Mouse (Mus musculus) liver, embryonic 12.5 days (tissue): ENCODE measurements around the gene Gtf2h2. TPM values are rescaled to one million over a fixed set of nuclear protein-coding genes. Genes with fewer than 3 reads are reported as not detected.

ENCODE experiments used
- ATAC-seq: fragments of 200-750 bp; cut with Nextera tagmentation; 2 replicates; pipeline ENCODE4 v1.8.0; 2017; ENCODE audit warnings: moderate number of reproducible peaks, mild to moderate bottlenecking, moderate library complexity
- H3K27ac ChIP-seq: fragments of 300-500 bp; sonication (generic); 2 replicates; pipeline ENCODE4 v1.5.1; 2016; ENCODE audit warnings: mild to moderate bottlenecking
- H3K27me3 ChIP-seq: fragments of 300-500 bp; sonication (generic); replicated peaks from 2 replicates; pipeline ENCODE4 v1.6.1; 2016; ENCODE audit warnings: mild to moderate bottlenecking, moderate library complexity
- H3K36me3 ChIP-seq: fragments of 300-500 bp; sonication (generic); 2 replicates; pipeline ENCODE4 v1.6.1; 2016; ENCODE audit warnings: mild to moderate bottlenecking, moderate library complexity
- H3K4me1 ChIP-seq: fragments of 300-500 bp; sonication (generic); 2 replicates; pipeline ENCODE4 v1.6.1; 2016
- H3K4me2 ChIP-seq: fragments of 300-500 bp; sonication (generic); 2 replicates; pipeline ENCODE4 v1.6.1; 2016; ENCODE audit warnings: mild to moderate bottlenecking, moderate library complexity
- H3K4me3 ChIP-seq: fragments of 300-500 bp; sonication (generic); 2 replicates; pipeline ENCODE4 v1.5.1; 2016; ENCODE audit warnings: mild to moderate bottlenecking, moderate library complexity
- H3K9ac ChIP-seq: fragments of 300-500 bp; sonication (generic); 2 replicates; pipeline ENCODE4 v1.6.1; 2016; ENCODE audit warnings: mild to moderate bottlenecking, moderate library complexity
- H3K9me3 ChIP-seq: fragments of 300-500 bp; sonication (generic); replicated peaks from 2 replicates; pipeline ENCODE4 v1.6.1; 2016; ENCODE audit warnings: mild to moderate bottlenecking, moderate library complexity
- WGBS: fragments of 180-500 bp; shearing (Covaris S2); methylation state at CpG from one replicate; pipeline ENCODE4 v1.1.7; 2016; ENCODE audit not compliant: insufficient replicate concordance; 5-methylcytosine and 5-hydroxymethylcytosine counted together
- polyA plus RNA-seq: library from polyadenylated mRNA; unstranded; fragments of >200 nt; fragmentation: Nextera tagmentation; extraction: Ambion mirVana; gene quantifications from 2 replicates; pipeline ENCODE4 v1.2.1, GENCODE M21; 2016

Gene Gtf2h2
- 46.6 and 52.2 TPM in 2 replicates for polyA plus RNA-seq

DNA sequence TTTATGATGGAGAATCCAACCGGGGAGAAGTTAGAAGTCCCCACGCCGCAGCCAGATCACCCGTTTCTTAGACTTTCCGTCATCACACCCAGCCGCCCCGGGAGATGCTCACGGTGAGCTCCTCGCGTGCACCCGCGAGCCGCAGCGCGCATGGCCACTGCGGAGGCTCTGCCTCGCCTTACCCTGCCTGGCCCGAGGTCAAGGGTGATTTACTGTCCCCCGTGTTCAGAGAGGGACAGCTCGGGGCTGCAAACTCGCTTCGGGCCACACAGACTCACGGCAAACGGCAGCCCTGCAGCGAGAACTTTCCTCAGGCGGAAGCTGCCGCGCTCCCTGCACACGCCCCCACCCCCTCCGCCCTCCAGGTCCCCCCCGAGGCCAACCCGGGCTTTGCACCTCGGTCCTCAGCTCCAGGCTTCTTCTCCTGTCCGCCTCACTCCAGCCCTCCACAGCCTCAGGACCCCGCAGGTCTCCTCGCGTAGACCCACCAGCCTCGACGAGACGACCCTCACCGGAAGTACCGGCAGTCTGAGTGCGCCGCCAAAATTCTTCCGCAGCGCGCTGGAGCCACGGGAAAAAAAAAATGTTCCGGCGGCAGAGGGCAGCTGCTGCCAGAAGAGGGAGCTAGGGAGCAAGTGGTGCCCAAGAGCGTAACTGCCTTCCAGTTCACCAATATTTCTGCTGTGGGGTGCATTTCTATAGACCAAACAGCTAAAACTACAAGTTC lies at the start of gene Gtf2h2:
Gene Gtf2h2 (minus strand): TSS at position 519 of the 727 bp plus-strand sequence.
- H3K4me3 ChIP-seq: peak within 1 kb of the TSS; percentile 95
- peak within 1 kb of the TSS; percentile 79 for H3K4me2 ChIP-seq
- peaks cover 23% of the 10 kb centered on the region for H3K36me3 ChIP-seq
- 3% methylated on average over 51 of the region's 51 CpGs for WGBS
- peak; percentile 81 for ATAC-seq
- H3K9me3 ChIP-seq: no peaks in the 10 kb centered on the region
- H3K4me1 ChIP-seq: peaks cover 24% of the 10 kb centered on the region
- no peaks in the 10 kb centered on the region for H3K27me3 ChIP-seq
- H3K27ac ChIP-seq: peak within 1 kb of the TSS; percentile 83
- peak within 1 kb of the TSS; percentile 86 for H3K9ac ChIP-seq

DNA sequence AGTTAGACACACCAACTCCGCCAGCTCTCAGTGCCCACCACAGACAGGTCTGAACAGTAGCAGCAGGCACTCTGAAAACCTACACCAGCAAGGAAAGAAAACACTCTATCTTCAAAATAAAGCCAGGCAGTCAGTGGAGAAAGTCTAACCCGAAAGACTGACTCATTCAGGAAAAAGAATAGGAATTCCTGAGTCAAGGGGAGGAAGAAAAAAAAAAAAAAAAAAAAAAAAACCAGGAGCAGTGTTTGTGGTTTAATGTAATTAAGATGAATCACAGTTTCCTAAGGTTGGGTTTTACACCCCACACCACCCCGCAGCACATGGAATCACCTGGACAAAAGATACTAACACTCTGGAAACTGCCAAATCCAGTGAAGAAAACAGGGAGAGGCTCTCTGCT lies 43.8 kb upstream of the Gtf2h2 start:
- Histone ChIP-seq H3K9me3 (no peaks in the 10 kb centered on the region), H3K4me3 (no peak overlapping the region), H3K27me3 (no peaks in the 10 kb centered on the region; the same call in 1 of the 2 replicates), H3K27ac (no peak overlapping the region), H3K4me1 (no peaks in the 10 kb centered on the region), H3K4me2 (no peak overlapping the region), H3K9ac (no peak overlapping the region), H3K36me3 (no peaks in the 10 kb centered on the region)
- ATAC-seq: no peak
- 51% methylated on average over 3 of the region's 3 CpGs for WGBS

DNA sequence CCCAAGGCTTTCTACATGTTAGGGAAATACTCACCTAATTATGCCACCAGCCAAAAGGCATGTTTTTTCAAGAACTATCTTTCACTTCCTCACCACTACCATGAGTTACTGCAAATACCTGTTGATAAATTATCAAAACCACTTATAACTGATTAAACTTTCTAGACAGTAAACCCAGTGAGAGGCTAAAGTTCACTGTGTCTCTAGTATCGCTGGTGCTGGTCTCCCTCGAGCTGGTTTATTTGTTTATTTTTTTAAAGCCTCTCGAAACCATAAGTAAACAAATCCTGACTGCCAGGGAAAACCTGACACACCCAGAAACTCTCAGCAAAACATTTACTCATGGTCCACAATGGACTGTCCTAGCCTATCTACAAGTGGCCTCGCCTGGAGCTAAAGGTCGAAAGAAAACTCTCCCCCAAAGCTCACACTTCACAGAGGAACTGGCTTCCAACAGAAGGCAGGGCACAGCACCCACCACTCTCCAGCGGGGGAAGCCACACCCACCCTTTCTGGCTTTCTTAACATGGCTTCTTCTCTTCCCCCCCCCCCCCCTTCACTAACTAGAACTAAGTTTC lies 40.5 kb upstream of the Gtf2h2 start:
- no peak overlapping the region for H3K9ac ChIP-seq
- H3K4me2 ChIP-seq: 0 out of 2 replicates have a peak overlapping the region, but pooled peaks have one; percentile 10
- H3K4me3 ChIP-seq: no peak overlapping the region
- no peaks in the 10 kb centered on the region for H3K4me1 ChIP-seq
- WGBS: 43% methylated on average over 6 of the region's 6 CpGs
- 0 out of 2 replicates have a peak, but pooled peaks cover 4% of the 10 kb centered on the region for H3K9me3 ChIP-seq
- peak overlapping the region; percentile 58; the same call in 1 of the 2 replicates for H3K27ac ChIP-seq
- peak; percentile 75 for ATAC-seq
- no peaks in the 10 kb centered on the region; the same call in 1 of the 2 replicates for H3K27me3 ChIP-seq
- 0 out of 2 replicates have a peak, but pooled peaks cover 3% of the 10 kb centered on the region for H3K36me3 ChIP-seq

DNA sequence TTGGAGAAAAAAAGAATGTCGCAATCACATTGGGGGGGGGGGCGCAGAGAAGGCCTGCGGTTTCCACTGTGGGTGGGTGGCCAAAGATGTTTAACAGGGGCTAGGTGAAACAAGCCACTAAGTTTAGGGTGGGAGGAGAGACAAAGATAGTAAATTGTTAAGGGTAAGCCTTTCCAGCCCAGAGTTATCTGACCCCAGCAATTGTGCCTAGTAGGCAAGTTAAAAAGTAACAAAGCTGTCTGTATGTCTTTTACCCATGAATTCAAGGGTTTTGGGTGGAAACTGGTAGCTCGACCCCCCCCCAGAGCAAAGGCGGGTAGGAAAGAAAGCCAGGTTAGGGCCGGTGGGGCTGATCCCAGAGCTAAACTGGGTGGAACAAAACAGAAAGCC lies 34.3 kb upstream of the Gtf2h2 start:
- no peak for ATAC-seq
- 57% methylated on average over 6 of the region's 6 CpGs for WGBS
- Histone ChIP-seq H3K27ac (peak overlapping the region; percentile 55; the same call in 1 of the 2 replicates), H3K4me2 (peak overlapping the region; percentile 30; the same call in 1 of the 2 replicates), H3K9ac (no peak overlapping the region; the same call in 1 of the 2 replicates), H3K9me3 (0 out of 2 replicates have a peak, but pooled peaks cover 4% of the 10 kb centered on the region), H3K27me3 (no peaks in the 10 kb centered on the region), H3K4me3 (no peak overlapping the region), H3K4me1 (peaks cover 7% of the 10 kb centered on the region; the same call in 1 of the 2 replicates), H3K36me3 (0 out of 2 replicates have a peak, but pooled peaks cover 3% of the 10 kb centered on the region)

DNA sequence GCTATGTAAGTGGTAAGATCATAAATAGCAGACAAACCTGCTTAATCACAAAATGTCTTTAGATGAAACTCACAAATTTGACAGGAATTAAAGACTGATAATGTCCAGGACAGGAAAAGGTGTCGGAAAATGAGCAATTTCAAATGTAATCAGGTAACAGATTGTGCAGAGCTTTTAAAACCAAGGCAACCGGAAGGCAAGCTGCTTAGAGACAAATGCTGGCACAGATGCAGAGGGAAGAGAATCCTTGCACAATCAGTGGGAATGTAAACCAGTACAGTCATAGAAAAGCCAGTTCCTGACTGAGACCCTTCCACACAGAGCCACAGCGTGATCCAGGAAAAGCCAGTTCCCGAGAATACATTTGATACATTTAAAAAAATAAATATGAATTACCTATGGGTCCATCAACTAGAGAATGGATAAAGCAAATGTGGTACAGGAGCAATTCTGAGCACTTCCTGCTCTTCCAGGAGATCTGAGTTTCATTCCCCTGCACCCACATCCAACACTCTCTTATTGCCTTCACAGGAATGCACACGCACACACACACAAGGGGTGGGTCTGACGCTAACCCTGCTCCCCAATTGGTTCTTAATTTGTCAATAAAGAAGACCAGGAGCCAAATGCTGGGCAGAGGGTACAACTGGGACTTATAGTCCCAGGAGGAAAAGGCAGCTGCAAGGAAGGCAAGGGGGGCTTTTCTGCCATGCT lies 33.7 kb upstream of the Gtf2h2 start:
- H3K27me3 ChIP-seq: no peaks in the 10 kb centered on the region
- 0 out of 2 replicates have a peak, but pooled peaks cover 4% of the 10 kb centered on the region for H3K9me3 ChIP-seq
- no peak overlapping the region for H3K9ac ChIP-seq
- H3K27ac ChIP-seq: no peak overlapping the region
- H3K4me2 ChIP-seq: no peak overlapping the region
- WGBS: 72% methylated on average over 6 of the region's 6 CpGs
- H3K4me3 ChIP-seq: no peak overlapping the region
- H3K4me1 ChIP-seq: peaks cover 7% of the 10 kb centered on the region; the same call in 1 of the 2 replicates
- 0 out of 2 replicates have a peak, but pooled peaks cover 3% of the 10 kb centered on the region for H3K36me3 ChIP-seq
- ATAC-seq: no peak

DNA sequence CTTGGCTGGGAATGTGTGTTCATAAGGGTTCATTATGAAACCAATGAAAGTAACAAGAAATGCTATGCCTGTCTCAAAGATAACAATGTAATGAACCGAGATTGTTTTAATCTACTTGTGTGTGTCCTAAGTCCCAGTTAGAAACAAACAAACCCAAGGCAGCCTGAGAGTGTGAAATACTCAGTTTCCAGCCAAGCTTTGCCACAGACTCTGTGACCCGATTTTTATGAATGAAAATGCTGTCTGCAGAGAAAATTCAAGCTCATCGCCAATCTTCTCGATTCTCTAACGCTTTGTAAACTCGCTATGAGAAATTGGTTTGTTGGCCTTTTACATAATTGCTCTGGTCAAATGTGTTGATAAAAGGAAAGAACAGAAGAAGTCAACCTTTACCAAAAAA lies 32.5 kb upstream of the Gtf2h2 start:
- ATAC-seq: no peak
- H3K4me1 ChIP-seq: peaks cover 7% of the 10 kb centered on the region; the same call in 1 of the 2 replicates
- 0 out of 2 replicates have a peak, but pooled peaks cover 3% of the 10 kb centered on the region for H3K36me3 ChIP-seq
- no peaks in the 10 kb centered on the region for H3K27me3 ChIP-seq
- no peak overlapping the region for H3K4me3 ChIP-seq
- H3K27ac ChIP-seq: no peak overlapping the region
- no peak overlapping the region for H3K9ac ChIP-seq
- 73% methylated on average over 6 of the region's 6 CpGs for WGBS
- H3K4me2 ChIP-seq: no peak overlapping the region
- 0 out of 2 replicates have a peak, but pooled peaks cover 3% of the 10 kb centered on the region for H3K9me3 ChIP-seq

DNA sequence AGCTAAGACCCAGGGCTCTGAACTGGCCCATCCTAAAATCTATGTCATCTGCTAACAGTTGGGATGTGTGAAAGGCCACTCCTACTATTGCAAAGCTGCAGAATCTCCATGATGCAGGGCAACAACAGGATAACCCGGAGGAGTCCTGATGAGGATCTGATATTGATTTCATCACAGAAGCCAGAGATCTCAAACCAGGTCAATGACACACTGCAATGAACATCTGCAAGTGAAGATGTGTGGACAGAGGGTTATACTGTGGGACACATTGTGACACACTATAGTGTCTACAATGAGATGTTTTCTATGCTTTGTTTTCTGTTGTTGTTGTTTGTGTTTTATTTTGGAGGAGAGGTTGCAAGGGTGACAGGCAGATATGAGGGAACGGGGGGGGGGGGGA lies 31.3 kb upstream of the Gtf2h2 start:
- no peaks in the 10 kb centered on the region for H3K9me3 ChIP-seq
- H3K9ac ChIP-seq: no peak overlapping the region
- ATAC-seq: no peak
- no peaks in the 10 kb centered on the region for H3K36me3 ChIP-seq
- no peak overlapping the region for H3K27ac ChIP-seq
- WGBS: 75% methylated on average over 2 of the region's 2 CpGs
- no peaks in the 10 kb centered on the region for H3K27me3 ChIP-seq
- H3K4me2 ChIP-seq: no peak overlapping the region
- no peak overlapping the region for H3K4me3 ChIP-seq
- peaks cover 7% of the 10 kb centered on the region; the same call in 1 of the 2 replicates for H3K4me1 ChIP-seq

DNA sequence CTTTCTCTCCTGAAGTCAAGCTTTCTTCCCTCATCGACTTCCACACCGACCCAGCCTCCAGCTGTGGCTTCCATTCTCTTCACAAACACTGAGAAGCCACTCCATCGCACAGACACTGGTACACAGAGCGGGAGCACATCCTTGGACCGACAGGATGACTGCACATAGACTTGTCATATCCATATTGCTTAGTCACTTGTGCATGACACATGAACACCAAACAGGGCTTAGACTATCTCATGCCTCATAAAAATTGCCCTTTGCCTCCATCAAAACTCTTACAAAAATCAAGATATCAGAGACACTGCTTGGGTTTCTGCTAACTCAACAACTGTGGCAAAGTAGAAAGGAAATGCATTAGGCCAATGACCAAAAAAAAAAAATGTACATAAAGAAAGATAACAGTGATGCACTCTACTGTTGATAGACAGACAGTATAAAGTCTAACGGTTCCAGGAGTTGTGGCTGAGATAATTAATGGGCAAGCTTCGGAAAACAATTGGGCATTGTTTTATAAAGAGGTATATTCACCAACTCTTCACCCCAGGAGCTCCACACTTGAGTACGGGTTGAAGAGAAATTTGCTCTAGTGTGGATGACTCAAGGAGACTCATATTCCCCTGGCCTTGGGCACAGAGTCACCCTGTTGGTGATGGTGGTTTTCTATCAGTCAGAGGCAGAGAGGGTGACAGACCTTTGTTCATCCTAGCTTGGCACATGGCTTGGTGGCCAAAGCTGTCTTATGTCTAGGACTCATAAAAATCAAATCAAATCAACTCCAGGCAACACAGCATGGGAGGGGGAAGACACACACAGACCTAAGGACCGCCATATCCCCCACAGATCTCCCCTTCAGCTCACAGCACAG lies 29.6 kb upstream of the Gtf2h2 start:
- H3K4me1 ChIP-seq: peaks cover 16% of the 10 kb centered on the region
- H3K27ac ChIP-seq: no peak overlapping the region
- WGBS: 73% methylated on average over 9 of the region's 9 CpGs
- no peak overlapping the region for H3K4me3 ChIP-seq
- H3K9ac ChIP-seq: no peak overlapping the region
- no peaks in the 10 kb centered on the region for H3K36me3 ChIP-seq
- no peak overlapping the region for H3K4me2 ChIP-seq
- no peak for ATAC-seq
- no peaks in the 10 kb centered on the region for H3K27me3 ChIP-seq
- no peaks in the 10 kb centered on the region for H3K9me3 ChIP-seq

DNA sequence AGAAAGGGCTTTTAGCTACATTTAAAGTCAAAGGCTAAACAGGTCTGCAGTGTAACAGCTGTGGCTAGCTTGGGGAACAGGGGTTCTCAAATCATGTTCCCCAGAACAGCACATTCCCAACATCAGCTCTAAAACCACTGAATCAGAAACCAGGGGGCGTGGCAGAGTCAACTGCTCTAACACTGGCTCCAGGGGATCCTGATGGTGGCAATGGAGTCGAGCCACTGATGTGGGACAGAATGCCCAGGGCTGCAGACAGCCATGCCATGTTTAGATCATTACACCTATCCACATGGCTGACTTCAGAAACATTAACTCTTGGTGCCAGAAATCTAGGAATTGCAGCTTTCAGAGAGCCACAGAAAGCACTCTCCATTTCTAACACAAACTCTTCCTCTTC lies 26.8 kb upstream of the Gtf2h2 start:
- no peak for ATAC-seq

DNA sequence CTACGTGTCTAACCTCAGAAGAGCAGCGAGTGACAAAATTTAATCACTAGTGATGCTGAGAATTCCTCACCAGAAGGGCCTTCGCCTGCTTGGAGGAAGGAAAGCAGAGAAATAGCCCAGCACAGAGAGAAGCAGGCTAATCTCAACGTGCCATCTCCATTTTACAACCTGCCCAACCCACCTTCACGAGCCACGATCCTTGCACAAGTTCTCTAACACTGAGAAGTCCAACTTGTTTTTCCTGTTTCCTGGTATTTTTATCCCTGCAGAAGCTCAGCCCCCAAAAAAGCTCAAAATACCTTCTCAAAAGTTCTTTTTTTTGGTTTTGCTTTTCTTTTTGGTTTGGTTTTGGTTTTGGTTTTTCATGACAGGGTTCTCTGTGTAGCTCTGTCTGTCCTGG lies 25.8 kb upstream of the Gtf2h2 start:
- H3K4me2 ChIP-seq: no peak overlapping the region
- no peaks in the 10 kb centered on the region for H3K27me3 ChIP-seq
- 0 out of 2 replicates have a peak, but pooled peaks cover 3% of the 10 kb centered on the region for H3K36me3 ChIP-seq
- no peak overlapping the region for H3K9ac ChIP-seq
- no peak for ATAC-seq
- WGBS: 61% methylated on average over 6 of the region's 6 CpGs
- H3K27ac ChIP-seq: no peak overlapping the region
- H3K4me3 ChIP-seq: no peak overlapping the region
- H3K4me1 ChIP-seq: peaks cover 17% of the 10 kb centered on the region
- no peaks in the 10 kb centered on the region for H3K9me3 ChIP-seq

More for the DNA sequence above, 26.8 kb upstream of the Gtf2h2 start:
- H3K36me3 ChIP-seq: 0 out of 2 replicates have a peak, but pooled peaks cover 1% of the 10 kb centered on the region
- no peak overlapping the region for H3K4me3 ChIP-seq
- H3K4me1 ChIP-seq: peaks cover 13% of the 10 kb centered on the region; the same call in 1 of the 2 replicates
- H3K4me2 ChIP-seq: no peak overlapping the region
- WGBS: 55% methylated on average over 2 of the region's 2 CpGs
- no peaks in the 10 kb centered on the region for H3K9me3 ChIP-seq
- no peak overlapping the region for H3K9ac ChIP-seq
- no peak overlapping the region for H3K27ac ChIP-seq
- no peaks in the 10 kb centered on the region for H3K27me3 ChIP-seq

DNA sequence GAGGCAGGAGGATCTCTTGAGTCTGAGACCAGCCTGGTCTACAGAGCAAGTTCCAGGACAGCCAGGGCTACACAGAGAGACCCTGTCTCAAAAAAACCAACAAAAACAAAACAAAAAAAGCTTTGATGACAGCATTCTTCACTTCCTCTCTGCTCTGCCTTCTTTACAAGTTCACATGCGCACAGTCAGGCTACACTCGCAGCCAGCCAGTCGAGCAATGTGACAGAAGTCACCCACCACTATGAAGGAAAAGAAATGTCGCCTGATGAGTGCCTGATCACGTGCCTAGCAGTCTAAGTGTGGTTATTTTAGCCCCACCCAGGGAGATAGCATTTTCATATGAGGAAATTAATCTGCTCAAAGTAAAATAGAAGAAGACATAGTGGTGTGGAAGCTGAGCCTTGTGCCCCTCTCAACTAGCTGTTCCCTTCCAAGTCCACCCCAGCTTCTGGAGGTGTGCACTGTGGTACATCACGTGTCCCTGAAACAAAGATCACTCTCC lies 25.3 kb upstream of the Gtf2h2 start:
- 0 out of 2 replicates have a peak, but pooled peaks have one; percentile 27 for ATAC-seq
- H3K4me3 ChIP-seq: no peak overlapping the region
- peaks cover 21% of the 10 kb centered on the region for H3K4me1 ChIP-seq
- H3K27me3 ChIP-seq: no peaks in the 10 kb centered on the region
- 0 out of 2 replicates have a peak, but pooled peaks cover 3% of the 10 kb centered on the region for H3K36me3 ChIP-seq
- 67% methylated on average over 6 of the region's 6 CpGs for WGBS
- no peak overlapping the region for H3K4me2 ChIP-seq
- H3K9me3 ChIP-seq: no peaks in the 10 kb centered on the region
- no peak overlapping the region for H3K27ac ChIP-seq
- H3K9ac ChIP-seq: no peak overlapping the region
